Mouse (Mus musculus) liver, embryonic 11.5 days (tissue): ENCODE results near the gene Bglap3. TPM values are rescaled to one million over a fixed set of nuclear protein-coding genes. Genes with fewer than 3 reads are reported as not detected.
A peak's percentile ranks its signal among the peaks of the same experiment; 100 is the strongest.

Experiments used
- ATAC-seq: fragments of 200-750 bp; cut with Nextera tagmentation; replicated peaks from 2 replicates; pipeline ENCODE4 v1.8.0; 2017; ENCODE audit warnings: moderate number of reproducible peaks, mild to moderate bottlenecking, moderate TSS enrichment, moderate library complexity; ENCODE audit not compliant: low FRiP score
- DNase-seq: peaks from one replicate; pipeline ENCODE4 v3.0.0-alpha.2; 2017; ENCODE audit warnings: low spot score
- H3K27ac ChIP-seq: fragments of 300-500 bp; sonication (generic); 2 replicates; pipeline ENCODE4 v1.5.1; 2014; ENCODE audit warnings: mild to moderate bottlenecking, low read depth, low read length, control low read depth
- H3K27me3 ChIP-seq: fragments of 300-500 bp; sonication (generic); replicated peaks from 2 replicates; pipeline ENCODE4 v1.6.1; 2014; ENCODE audit warnings: low read length, mixed read lengths; ENCODE audit not compliant: control insufficient read depth, insufficient read depth
- H3K36me3 ChIP-seq: fragments of 300-500 bp; sonication (generic); 2 replicates; pipeline ENCODE4 v1.6.1; 2014; ENCODE audit warnings: mild to moderate bottlenecking, low read length, moderate library complexity, mixed read lengths; ENCODE audit not compliant: control insufficient read depth, insufficient read depth
- H3K4me1 ChIP-seq: fragments of 300-500 bp; sonication (generic); replicated peaks from 2 replicates; pipeline ENCODE4 v1.6.1; 2014; ENCODE audit warnings: low read length, mixed read lengths; ENCODE audit not compliant: control insufficient read depth, insufficient read depth
- H3K4me2 ChIP-seq: fragments of 300-500 bp; sonication (generic); 2 replicates; pipeline ENCODE4 v1.6.1; 2014; ENCODE audit warnings: mild to moderate bottlenecking, control low read depth, moderate library complexity
- H3K4me3 ChIP-seq: fragments of 300-500 bp; sonication (generic); 2 replicates; pipeline ENCODE4 v1.5.1; 2014; ENCODE audit warnings: low read depth, low read length, control low read depth
- H3K9ac ChIP-seq: fragments of 300-500 bp; sonication (generic); 2 replicates; pipeline ENCODE4 v1.6.1; 2014; ENCODE audit warnings: low read depth, low read length, control low read depth
- H3K9me3 ChIP-seq: fragments of 300-500 bp; sonication (generic); 2 replicates; pipeline ENCODE4 v1.6.1; 2016; ENCODE audit warnings: low read length, inconsistent platforms, mixed read lengths; ENCODE audit not compliant: control insufficient read depth
- WGBS: fragments of 180-500 bp; shearing (Covaris S2); extraction: QIAGEN DNeasy Blood & Tissue Kit; methylation state at CpG from one replicate; pipeline ENCODE4 v1.1.7; 2014; 5-methylcytosine and 5-hydroxymethylcytosine counted together
- polyA plus RNA-seq: library from polyadenylated mRNA; unstranded; fragments of >200 nt; fragmentation: Nextera tagmentation; extraction: Ambion mirVana; gene quantifications from 2 replicates; pipeline ENCODE4 v1.2.1, GENCODE M21; 2014

The Bglap3 gene
- polyA plus RNA-seq, 1 experiment from 2014 or later: 0.12 TPM

GRCm38 (mm10) chr3:88359584-88359983, 13.0 kb downstream of the Bglap3 start:
- peaks cover 33% of the 10 kb centered on the region for H3K4me1 ChIP-seq
- 85% methylated on average over 5 of the region's 5 CpGs for WGBS
- no peak overlapping the region for H3K27ac ChIP-seq

GRCm38 (mm10) chr3:88354396-88355165, 18.0 kb downstream of the Bglap3 start:
- Histone ChIP-seq H3K9ac (no peak overlapping the region), H3K4me3 (no peak overlapping the region), H3K4me1 (no peaks in the 10 kb centered on the region), H3K27me3 (no peaks in the 10 kb centered on the region), H3K27ac (no peak overlapping the region), H3K9me3 (no peaks in the 10 kb centered on the region), H3K36me3 (peaks cover 91% of the 10 kb centered on the region), H3K4me2 (no peak overlapping the region)
- DNase-seq (no peak), ATAC-seq (no peak)
- WGBS: 95% methylated on average over 8 of the region's 8 CpGs

More at GRCm38 (mm10) chr3:88359584-88359983, 13.0 kb downstream of the Bglap3 start:
- H3K36me3 ChIP-seq: peaks cover 69% of the 10 kb centered on the region
- H3K4me2 ChIP-seq: no peak overlapping the region
- no peaks in the 10 kb centered on the region for H3K9me3 ChIP-seq
- H3K9ac ChIP-seq: no peak overlapping the region
- DNase-seq (no peak), ATAC-seq (no peak)
- H3K27me3 ChIP-seq: peaks cover 1% of the 10 kb centered on the region; the same call in 1 of the 2 replicates
- H3K4me3 ChIP-seq: no peak overlapping the region

DNA sequence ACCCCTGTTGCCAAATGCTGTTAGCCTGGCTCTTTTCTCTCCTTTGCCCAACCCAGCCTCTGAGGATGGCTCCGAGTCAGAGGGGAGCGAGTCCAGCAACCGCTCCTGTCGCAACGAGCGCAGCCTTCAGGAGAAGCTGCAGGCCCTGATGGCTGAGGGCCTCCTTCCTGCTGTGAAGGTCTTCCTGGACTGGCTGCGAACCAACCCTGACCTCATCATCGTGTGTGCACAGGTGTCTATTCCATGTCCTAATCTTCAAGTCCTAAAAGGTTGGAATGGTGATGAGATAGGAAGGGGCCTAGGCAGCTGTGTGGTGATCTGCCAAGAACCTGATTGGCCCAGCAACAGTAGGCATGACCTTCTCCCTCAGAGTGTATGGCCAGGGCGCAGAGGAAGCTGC, 19.6 kb downstream of the Bglap3 start:
- H3K27ac ChIP-seq: no peak overlapping the region
- no peaks in the 10 kb centered on the region for H3K4me1 ChIP-seq
- peaks cover 86% of the 10 kb centered on the region for H3K36me3 ChIP-seq
- no peak overlapping the region for H3K4me3 ChIP-seq
- no peak for DNase-seq
- no peak overlapping the region for H3K9ac ChIP-seq
- WGBS: 95% methylated on average over 9 of the region's 9 CpGs
- no peak overlapping the region for H3K4me2 ChIP-seq
- no peaks in the 10 kb centered on the region for H3K9me3 ChIP-seq
- ATAC-seq: no peak
- H3K27me3 ChIP-seq: no peaks in the 10 kb centered on the region

DNA sequence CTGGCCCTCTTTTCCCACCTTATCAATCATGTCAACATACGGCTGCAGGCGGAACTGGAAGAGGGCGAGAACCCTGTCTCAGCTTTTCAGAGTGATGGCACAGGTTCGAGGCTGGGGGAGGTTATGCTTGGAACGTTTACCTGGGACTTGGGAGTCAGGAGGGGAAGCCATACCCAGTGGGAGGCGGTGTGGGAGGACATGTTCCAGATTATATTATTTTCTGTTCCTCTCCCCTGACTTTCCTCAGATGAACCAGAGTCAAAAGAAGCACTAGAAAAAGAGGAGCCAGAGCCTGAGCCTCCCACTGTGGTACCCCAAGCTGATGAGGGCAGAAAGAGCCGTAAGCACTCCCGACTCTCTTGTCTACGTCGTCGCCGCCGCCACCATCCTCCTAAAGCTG, 21.8 kb downstream of the Bglap3 start:
- Histone ChIP-seq H3K4me1 (no peaks in the 10 kb centered on the region), H3K4me2 (no peak overlapping the region), H3K27me3 (no peaks in the 10 kb centered on the region), H3K9ac (no peak overlapping the region), H3K27ac (no peak overlapping the region), H3K9me3 (no peaks in the 10 kb centered on the region), H3K4me3 (no peak overlapping the region), H3K36me3 (peaks cover 86% of the 10 kb centered on the region)
- 88% methylated on average over 13 of the region's 13 CpGs for WGBS
- DNase-seq: no peak
- no peak for ATAC-seq

GRCm38 (mm10) chr3:88339006-88339405, 33.5 kb downstream of the Bglap3 start:
- 64% methylated on average over 3 of the region's 3 CpGs for WGBS
- Histone ChIP-seq H3K4me2 (peak overlapping the region; percentile 83), H3K9me3 (no peaks in the 10 kb centered on the region), H3K36me3 (peaks cover 20% of the 10 kb centered on the region), H3K27ac (peak overlapping the region; percentile 79), H3K4me1 (peaks cover 44% of the 10 kb centered on the region), H3K27me3 (no peaks in the 10 kb centered on the region), H3K9ac (0 out of 2 replicates have a peak overlapping the region, but pooled peaks have one; percentile 30), H3K4me3 (peak overlapping the region; percentile 15)
- no peak for ATAC-seq
- DNase-seq: no peak

- no peaks in the 10 kb centered on the region for H3K9me3 ChIP-seq
- peaks cover 47% of the 10 kb centered on the region for H3K4me1 ChIP-seq
- H3K27me3 ChIP-seq: no peaks in the 10 kb centered on the region
- 0 out of 2 replicates have a peak overlapping the region, but pooled peaks have one; percentile 30 for H3K9ac ChIP-seq
- peak overlapping the region; percentile 79 for H3K27ac ChIP-seq
- peaks cover 13% of the 10 kb centered on the region for H3K36me3 ChIP-seq
- peak overlapping the region; percentile 15 for H3K4me3 ChIP-seq
- WGBS: 40% methylated on average over 7 of the region's 7 CpGs
- ATAC-seq: peak; percentile 53
- H3K4me2 ChIP-seq: peak overlapping the region; percentile 83
- DNase-seq: no peak
Observed at GRCm38 (mm10) chr3:88338316-88338715, 34.2 kb downstream of the Bglap3 start.

- Histone ChIP-seq H3K27ac (peak overlapping the region; percentile 97), H3K9me3 (no peaks in the 10 kb centered on the region), H3K36me3 (peaks cover 5% of the 10 kb centered on the region), H3K4me1 (peaks cover 47% of the 10 kb centered on the region), H3K9ac (peak overlapping the region; percentile 38), H3K4me2 (peak overlapping the region; percentile 83), H3K27me3 (no peaks in the 10 kb centered on the region), H3K4me3 (peak overlapping the region; percentile 86)
- DNase-seq (no peak), ATAC-seq (no peak)
- WGBS: 38% methylated on average over 11 of the region's 11 CpGs
Observed at GRCm38 (mm10) chr3:88337367-88338020, 35.0 kb downstream of the Bglap3 start.

GRCm38 (mm10) chr3:88336058-88337013, 36.2 kb downstream of the Bglap3 start, which contains the start of the genes Tmem79 and Smg5:
Gene Tmem79, minus strand, starts transcription at chr3:88336148.
Gene Smg5, plus strand, starts transcription at chr3:88336260.
- H3K4me2 ChIP-seq: peak within 1 kb of the TSS; percentile 83
- H3K27ac ChIP-seq: peak within 1 kb of the TSS; percentile 97
- H3K9ac ChIP-seq: peak within 1 kb of the TSS; percentile 95
- ATAC-seq (peak; percentile 87), DNase-seq (peak; percentile 98)
- 2% methylated on average over 59 of the region's 66 CpGs for WGBS
- H3K36me3 ChIP-seq: peaks cover 2% of the 10 kb centered on the region; the same call in 1 of the 2 replicates
- H3K4me1 ChIP-seq: peaks cover 44% of the 10 kb centered on the region
- H3K4me3 ChIP-seq: peak within 1 kb of the TSS; percentile 86
- H3K27me3 ChIP-seq: no peaks in the 10 kb centered on the region
- H3K9me3 ChIP-seq: no peaks in the 10 kb centered on the region
